Mouse (Mus musculus): ENCODE data around the gene Kif22.
"Not testable (repeated sequence)": the region's sequence is repeated elsewhere in the genome, so short reads cannot be mapped to it uniquely, and the experiment has no call there.

Kif22 gene

GRCm38 (mm10) chr7:127041851-127042672 lies at the start of gene Kif22:
Gene Kif22, minus strand, starts transcription at chr7:127042471.
- peak; percentile 93 to 94 for DNase-seq (ENCODE audit: low spot score in 2 of 2)

- DNase-seq (ENCODE audit: low spot score in 2 of 2), result peak; percentile 50 to 54
Observed at GRCm38 (mm10) chr7:127091114-127091896, 49.0 kb upstream of the Kif22 start, which contains the start of gene AI467606. Gene AI467606, plus strand, starts transcription at chr7:127091359.

DNA sequence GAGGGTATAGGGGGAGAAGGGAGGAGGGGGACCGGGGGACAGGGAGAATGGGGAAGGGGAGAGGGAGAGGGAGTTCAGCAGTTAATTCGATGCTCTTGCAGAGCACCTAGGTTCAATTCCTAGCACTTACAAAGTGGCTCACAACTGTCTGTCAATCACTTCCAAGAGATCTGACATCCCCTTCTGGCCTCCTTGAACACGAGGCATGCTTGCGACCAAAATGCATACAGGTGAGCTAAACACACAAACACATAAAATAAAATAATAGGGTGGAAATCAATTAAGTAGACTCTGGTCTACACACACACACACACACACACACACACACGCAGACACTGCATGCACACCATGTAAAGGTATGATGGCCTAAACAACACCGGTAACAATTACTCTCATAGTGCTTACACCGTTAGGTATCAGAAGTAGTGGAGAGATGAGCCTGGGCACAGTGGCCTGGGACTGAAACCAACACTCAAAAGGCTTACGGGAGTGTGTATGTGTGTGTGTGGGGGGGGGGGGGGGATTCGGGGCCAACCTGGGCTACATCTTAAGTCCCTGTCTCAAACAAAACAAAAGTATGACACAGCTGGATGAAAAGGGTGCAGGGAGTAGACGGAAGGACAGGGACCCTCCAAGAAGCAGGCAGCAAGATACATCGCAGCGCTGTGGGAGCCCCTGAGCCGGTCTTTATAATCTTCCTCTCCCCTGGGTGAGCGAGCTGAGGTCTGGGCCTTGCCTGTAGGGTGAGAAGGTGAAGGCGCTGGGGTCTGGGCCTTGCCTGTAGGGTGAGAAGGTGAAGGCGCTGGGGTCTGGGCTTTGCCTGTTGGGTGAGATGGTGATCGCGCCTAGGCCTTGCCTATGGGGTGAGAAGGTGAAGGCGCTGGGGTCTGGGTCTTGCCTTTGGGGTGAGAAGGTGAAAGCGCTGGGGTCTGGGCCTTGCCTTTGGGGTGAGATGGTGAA lies 48.2 kb upstream of the Kif22 start:
- DNase-seq (ENCODE audit: low spot score in 2 of 2), result no peak

- DNase-seq (ENCODE audit: low spot score in 2 of 2), result no peak
Observed at GRCm38 (mm10) chr7:127088901-127089845, 46.9 kb upstream of the Kif22 start.

DNA sequence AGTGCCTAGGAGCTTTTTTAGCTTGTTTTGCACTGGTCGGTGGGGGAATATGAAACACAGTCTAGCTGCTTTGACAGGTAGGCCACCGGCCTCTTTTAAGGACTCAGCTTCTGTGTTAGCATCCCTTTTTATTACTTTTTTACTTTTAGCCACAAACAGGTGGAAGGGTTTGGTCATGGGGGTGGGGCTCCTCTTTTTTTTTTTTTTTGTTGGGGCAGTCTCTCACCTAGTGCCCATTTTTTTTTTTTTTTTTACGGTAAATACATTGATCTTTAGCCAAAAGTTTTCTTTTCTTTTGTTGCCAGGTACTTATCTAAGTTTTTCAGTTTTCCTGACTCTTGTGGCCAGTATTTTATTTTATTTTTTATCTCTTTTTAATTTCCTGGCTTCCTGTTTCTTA lies 45.8 kb upstream of the Kif22 start:
- DNase-seq (ENCODE audit: low spot score in 2 of 2), result no peak

DNA sequence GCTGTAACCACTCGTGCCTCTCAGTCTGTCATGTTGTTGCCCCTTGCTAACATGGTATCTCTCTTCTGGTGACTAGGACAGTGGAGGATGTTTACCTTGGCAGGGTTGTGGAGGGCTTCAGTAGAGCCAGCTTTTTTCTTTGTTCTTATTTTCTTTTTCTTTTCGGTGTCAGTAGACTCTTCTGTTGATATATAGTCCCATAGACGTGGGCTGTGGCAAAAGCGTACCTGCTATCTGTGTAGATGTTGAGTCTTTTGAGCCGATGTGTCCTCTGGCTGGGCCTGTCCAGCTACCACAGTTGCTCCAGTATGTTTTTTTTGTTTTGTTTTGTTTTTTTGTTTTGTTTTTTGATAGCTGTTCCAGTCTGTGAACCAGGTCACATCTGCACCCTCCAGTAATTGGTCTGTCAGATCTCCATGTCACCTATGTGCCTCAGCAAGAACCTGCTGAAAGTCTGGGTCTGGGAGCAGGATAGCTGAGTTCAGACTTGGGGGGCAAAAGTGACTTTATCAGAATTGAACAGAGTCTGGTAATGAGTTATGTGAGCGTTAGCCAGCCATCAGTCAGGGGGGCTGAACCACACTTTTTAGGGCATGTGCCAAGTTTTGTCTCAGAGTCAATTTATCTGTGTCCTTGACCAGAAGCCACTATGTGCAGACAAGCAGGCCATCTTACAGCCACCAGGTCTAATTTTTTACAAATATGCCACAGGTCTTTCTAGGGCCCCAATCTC lies 45.2 kb upstream of the Kif22 start, which contains the start of gene Zg16:
Gene Zg16 (minus strand): TSS at position 51 of the 733 bp plus-strand sequence.
- not testable (repeated sequence) for DNase-seq (ENCODE audit: low spot score in 2 of 2)

- DNase-seq (ENCODE audit: low spot score in 2 of 2), result not testable (repeated sequence)
Observed at GRCm38 (mm10) chr7:127085751-127086150, 43.5 kb upstream of the Kif22 start.

- DNase-seq (ENCODE audit: low spot score in 2 of 2), result no peak
Observed at GRCm38 (mm10) chr7:127084794-127085193, 42.5 kb upstream of the Kif22 start.

DNA sequence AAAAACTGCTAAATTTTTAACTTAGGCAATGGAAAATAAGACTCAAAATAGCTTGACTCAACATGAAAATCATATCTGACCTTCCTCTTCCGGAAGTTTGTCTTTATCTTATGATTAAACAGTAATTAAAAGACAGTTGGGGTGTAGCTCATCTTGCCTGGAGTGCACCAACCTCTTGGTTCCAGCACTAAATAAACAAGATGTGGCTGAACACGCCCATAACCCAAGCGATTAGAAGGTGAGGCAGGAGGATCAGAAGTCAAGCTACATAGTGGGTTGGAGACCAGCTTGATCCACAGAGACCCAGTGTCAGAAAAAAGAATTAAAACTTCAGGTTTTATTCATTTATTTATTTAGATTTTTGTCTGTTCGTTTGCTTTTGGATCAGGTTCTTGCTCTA lies 41.4 kb upstream of the Kif22 start:
- no peak for DNase-seq (ENCODE audit: low spot score in 2 of 2)

DNA sequence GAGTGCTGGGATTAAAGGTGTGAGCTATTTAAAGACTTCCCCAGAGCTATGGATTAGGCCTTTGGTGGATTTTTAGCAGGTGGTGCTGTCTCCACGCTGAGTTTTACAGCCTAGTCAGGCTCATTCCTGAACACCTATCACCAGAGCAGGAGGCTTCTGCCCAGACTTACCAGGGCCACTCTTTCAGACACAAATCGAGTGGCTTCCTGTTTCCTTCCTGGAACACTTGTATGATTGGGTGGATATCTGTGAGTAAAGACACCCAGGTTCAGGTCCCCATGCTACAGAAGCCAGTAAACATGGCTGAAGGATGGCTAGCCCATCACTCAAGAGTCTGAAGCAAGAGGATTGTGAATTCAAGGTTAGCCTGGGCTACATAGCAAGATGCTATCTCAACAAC lies 40.7 kb upstream of the Kif22 start:
- DNase-seq (ENCODE audit: low spot score in 2 of 2), result no peak

DNA sequence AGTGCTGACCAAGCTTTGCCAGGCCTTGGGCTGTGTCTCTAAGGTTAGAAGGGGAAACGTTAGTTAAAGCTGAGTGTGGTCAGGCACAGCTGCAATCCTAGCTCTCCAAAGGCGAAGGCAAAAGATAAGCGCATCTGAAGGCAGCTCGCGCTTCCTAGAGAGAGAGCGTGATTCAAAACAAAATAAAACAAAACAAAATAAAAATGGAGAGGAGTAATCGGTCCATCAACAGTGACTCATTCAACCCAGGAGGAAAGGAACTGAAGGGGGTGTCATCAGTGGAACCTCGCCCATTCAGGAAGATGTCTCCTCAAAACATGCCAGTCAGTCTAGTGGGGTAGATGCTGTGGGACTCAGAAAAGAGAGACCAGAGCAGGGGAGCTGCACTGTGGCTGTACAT lies 40.0 kb upstream of the Kif22 start:
- no peak for DNase-seq (ENCODE audit: low spot score in 2 of 2)

GRCm38 (mm10) chr7:127080045-127080444 lies 37.8 kb upstream of the Kif22 start:
- no peak for DNase-seq (ENCODE audit: low spot score in 2 of 2)

GRCm38 (mm10) chr7:127077692-127078091 lies 35.4 kb upstream of the Kif22 start:
- no peak for DNase-seq (ENCODE audit: low spot score in 2 of 2)

- no peak for DNase-seq (ENCODE audit: low spot score in 2 of 2)
Observed at GRCm38 (mm10) chr7:127076188-127076587, 33.9 kb upstream of the Kif22 start.

- no peak for DNase-seq (ENCODE audit: low spot score in 2 of 2)
Observed at GRCm38 (mm10) chr7:127073221-127073620, 30.9 kb upstream of the Kif22 start.

DNA sequence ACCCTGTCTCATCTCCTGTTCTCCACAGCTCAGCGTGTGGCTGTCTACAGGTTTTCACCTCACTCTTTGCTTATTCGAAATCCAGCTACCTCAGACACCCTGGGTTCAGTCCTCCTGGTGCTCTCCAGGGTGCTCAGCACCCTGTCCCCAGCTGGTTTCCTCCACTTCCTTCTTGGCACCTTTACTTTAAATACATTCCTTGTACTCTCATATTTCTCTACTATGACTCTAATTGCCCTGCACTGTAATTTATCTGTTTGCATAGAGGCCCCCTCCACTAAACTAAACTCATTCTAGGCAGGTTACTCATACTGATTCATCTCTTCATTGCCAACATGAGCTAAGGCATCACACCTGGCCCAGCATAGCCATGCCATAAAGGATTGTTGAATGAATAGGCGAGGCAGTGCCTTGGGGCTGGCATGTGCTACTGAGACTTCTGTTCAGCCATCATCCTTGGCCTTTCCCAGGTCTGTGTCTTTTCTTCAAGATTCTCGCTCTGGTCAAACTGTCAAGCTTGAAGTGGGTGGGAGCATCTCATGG lies 28.7 kb upstream of the Kif22 start:
- DNase-seq (ENCODE audit: low spot score in 2 of 2), result no peak

DNA sequence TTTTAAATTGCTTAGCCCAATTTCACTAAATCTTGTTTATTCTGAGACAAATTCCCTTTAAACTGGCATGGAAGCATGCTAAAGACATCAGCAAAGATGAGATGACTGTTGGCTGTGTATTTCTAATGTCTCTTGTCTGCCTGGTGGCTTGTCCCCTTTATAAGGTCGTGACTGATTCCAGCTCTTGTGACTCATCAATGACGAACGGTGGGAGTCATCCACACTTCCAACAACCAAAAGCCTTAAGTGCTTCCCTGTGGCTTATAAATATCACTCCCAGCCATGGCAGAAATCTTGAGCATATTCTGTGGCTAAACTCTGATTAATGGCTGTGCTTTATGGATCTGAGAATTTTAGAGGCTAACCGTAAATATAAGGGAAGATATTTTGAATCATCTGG lies 24.0 kb upstream of the Kif22 start:
- DNase-seq (ENCODE audit: low spot score in 2 of 2), result no peak

DNA sequence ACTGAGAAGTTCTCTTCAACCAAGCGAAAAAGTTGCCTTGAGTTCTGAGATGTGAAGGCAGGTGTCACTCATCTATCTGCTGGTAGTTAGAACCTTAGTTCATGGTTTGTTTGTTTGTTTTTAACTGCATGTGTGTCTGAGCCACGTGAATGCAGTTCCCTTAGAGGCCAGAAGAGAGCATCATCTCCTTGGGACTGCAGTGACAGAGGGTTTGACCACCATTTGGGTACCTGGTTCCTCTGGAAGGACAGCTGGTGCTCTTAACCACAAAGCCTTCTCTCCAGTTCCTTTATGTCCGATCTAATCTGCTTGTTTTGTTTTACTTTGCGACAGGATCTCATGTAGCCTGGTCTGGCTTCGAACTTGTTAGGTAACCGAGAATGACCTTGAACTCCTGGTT lies 23.3 kb upstream of the Kif22 start:
- DNase-seq (ENCODE audit: low spot score in 2 of 2), result no peak

DNA sequence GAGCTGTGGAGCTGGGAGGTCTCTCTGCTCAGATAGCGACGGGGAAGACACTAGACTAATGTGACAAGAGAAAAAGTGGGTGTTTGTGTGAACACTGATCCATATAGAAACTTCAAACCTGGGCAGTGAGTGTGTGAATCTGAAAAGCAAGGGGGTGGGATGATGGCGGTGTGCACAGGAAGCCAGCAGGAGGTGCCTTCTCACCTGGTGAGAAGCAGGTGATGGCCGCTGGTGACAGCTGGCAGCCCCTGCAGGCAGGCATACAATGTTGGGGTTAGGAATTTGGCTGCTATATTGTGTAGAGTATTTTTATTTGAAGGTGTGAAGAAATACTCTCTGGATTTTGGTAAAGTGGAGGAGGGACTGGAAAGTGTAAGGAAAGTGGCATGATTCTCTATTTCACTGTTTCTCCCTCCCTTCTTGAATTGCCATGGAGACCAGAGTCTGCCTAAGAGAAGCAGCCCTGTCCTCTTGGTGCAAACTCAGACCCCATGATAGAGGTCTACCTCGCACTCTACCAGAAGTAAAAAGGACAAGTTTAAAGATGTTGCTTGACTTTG lies 12.8 kb upstream of the Kif22 start:
- DNase-seq (ENCODE audit: low spot score in 2 of 2), result no peak

All from right cerebral cortex, postnatal 10 days (tissue).